Mouse (Mus musculus): ENCODE results near the gene Tmem106c.

Tmem106c gene

GRCm38 (mm10) chr15:97952889-97953189, 11.2 kb upstream of the Tmem106c start:
- DNase-seq (ENCODE audit: low read depth) = no peak

- DNase-seq (ENCODE audit: low read depth) = no peak
Observed at GRCm38 (mm10) chr15:97954671-97955070, 9.3 kb upstream of the Tmem106c start.

- no peak for DNase-seq (ENCODE audit: low read depth)
Observed at GRCm38 (mm10) chr15:97955286-97955685, 8.7 kb upstream of the Tmem106c start.

GRCm38 (mm10) chr15:97955742-97956141, 8.3 kb upstream of the Tmem106c start:
- DNase-seq (ENCODE audit: low read depth) = no peak

- no peak for DNase-seq (ENCODE audit: low read depth)
Observed at GRCm38 (mm10) chr15:97956416-97956815, 7.6 kb upstream of the Tmem106c start.

- DNase-seq (ENCODE audit: low read depth) = no peak
Observed at GRCm38 (mm10) chr15:97963329-97963988, 541 bp upstream of the Tmem106c start.

GRCm38 (mm10) chr15:97964836-97965187, 812 bp downstream of the Tmem106c start:
- DNase-seq (ENCODE audit: low read depth) = no peak

- no peak for DNase-seq (ENCODE audit: low read depth)
Observed at GRCm38 (mm10) chr15:97965311-97966045, 1.5 kb downstream of the Tmem106c start.

GRCm38 (mm10) chr15:97970299-97970698, 6.3 kb downstream of the Tmem106c start:
- no peak for DNase-seq (ENCODE audit: low read depth)

GRCm38 (mm10) chr15:97972580-97972979, 8.6 kb downstream of the Tmem106c start:
- DNase-seq (ENCODE audit: low read depth) = no peak

- no peak for DNase-seq (ENCODE audit: low read depth)
Observed at GRCm38 (mm10) chr15:97973248-97974005, 9.4 kb downstream of the Tmem106c start.

GRCm38 (mm10) chr15:97981560-97981959, 17.6 kb downstream of the Tmem106c start:
- DNase-seq (ENCODE audit: low read depth) = no peak

- no peak for DNase-seq (ENCODE audit: low read depth)
Observed at GRCm38 (mm10) chr15:97989544-97989943, 25.5 kb downstream of the Tmem106c start.

- DNase-seq (ENCODE audit: low read depth) = no peak
Observed at GRCm38 (mm10) chr15:97990124-97990523, 26.1 kb downstream of the Tmem106c start.

- DNase-seq (ENCODE audit: low read depth) = no peak
Observed at GRCm38 (mm10) chr15:97990721-97991120, 26.7 kb downstream of the Tmem106c start.

GRCm38 (mm10) chr15:97991285-97991895, 27.4 kb downstream of the Tmem106c start:
- DNase-seq (ENCODE audit: low read depth) = no peak

GRCm38 (mm10) chr15:97992027-97992711, 28.2 kb downstream of the Tmem106c start:
- DNase-seq (ENCODE audit: low read depth) = no peak

- DNase-seq (ENCODE audit: low read depth) = peak; percentile 44
Observed at GRCm38 (mm10) chr15:97992712-97993286, 28.8 kb downstream of the Tmem106c start.

GRCm38 (mm10) chr15:97996716-97997256, 32.8 kb downstream of the Tmem106c start:
- DNase-seq (ENCODE audit: low read depth) = no peak

GRCm38 (mm10) chr15:97999546-97999945, 35.5 kb downstream of the Tmem106c start:
- DNase-seq (ENCODE audit: low read depth) = no peak

- no peak for DNase-seq (ENCODE audit: low read depth)
Observed at GRCm38 (mm10) chr15:97999991-98000390, 36.0 kb downstream of the Tmem106c start.
